Mouse (Mus musculus) layer of hippocampus, adult 9-11 months (tissue): Measurements from ENCODE around the gene Col5a2.

Experiments used
- DNase-seq: peaks from one replicate; pipeline ENCODE4 v3.0.0; 2022

The Col5a2 gene

DNA sequence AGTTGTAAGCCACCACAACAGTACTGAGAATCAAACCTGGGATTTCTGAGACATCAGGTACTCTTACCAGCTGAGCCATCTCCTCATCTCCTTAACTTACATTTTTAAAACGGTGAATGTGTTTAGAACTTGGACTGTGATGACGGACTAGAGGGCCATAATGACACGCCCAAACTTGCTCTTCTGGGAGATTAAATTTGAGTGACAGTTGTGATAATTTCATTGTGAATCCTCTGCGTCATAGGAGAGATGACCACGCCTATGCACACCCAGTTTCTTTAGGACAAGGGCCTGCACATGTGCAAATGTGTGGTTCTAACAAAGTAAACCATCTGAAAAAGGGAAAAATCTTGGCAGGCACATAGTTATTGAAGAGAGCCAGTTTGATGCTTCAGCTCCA is 79.2 kb downstream of the Col5a2 start:
- DNase-seq = no peak

DNA sequence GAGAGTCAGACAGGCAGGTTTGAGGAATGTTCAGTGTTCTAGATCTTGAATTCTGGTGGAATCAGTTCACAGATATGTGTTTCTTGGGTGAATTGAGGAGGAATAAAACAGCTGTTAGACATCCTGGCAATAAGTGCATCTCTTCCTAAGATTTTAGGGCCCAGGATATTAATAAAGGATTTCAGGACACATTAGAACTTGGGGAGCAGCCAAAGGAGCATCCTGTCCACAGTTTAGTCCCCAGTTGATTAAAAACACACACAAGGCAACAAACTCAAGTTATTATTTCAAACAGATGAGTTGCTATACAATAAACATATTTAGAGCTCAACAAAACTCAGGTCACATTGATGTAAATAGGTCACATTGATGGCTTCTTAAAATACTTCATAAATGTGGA is 82.5 kb downstream of the Col5a2 start:
- no peak for DNase-seq

DNA sequence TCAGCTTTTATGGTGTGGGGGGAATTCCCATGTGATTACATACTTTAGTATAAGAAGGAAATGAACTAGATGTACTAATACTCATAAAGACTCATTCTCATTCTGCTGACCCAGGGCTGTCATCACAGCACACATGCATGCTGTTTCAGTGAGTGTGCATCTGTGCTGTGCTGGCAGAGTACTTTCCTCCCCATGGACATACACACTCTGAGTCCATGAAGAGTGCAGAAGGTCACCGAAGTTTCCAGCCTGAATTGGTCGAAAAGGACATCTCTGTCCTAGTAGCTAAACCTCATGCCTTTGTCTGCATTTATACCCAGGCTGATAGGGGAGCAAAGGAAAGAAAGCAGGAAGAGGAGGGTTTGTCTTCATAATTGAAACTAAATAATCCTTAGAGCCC is 83.2 kb downstream of the Col5a2 start:
- DNase-seq = no peak

DNA sequence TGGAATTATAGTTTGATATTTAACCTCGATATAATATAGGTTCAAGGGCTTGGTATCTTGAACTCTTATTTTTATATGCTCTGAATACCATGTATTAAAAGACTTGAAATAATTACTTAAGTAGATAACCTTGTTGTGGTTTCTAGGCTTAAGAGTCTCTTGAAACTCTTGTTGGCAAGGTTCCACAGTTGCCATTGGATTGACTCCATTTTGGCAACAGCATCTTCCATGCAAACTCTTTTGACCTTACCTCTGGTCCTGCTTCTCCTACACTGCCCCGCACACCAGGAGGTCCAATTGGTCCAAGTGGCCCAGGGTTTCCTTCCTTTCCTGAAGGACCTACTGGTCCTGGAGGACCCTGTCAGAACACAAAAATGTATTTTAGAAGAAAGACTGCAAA is 121.2 kb downstream of the Col5a2 start:
- DNase-seq = no peak

DNA sequence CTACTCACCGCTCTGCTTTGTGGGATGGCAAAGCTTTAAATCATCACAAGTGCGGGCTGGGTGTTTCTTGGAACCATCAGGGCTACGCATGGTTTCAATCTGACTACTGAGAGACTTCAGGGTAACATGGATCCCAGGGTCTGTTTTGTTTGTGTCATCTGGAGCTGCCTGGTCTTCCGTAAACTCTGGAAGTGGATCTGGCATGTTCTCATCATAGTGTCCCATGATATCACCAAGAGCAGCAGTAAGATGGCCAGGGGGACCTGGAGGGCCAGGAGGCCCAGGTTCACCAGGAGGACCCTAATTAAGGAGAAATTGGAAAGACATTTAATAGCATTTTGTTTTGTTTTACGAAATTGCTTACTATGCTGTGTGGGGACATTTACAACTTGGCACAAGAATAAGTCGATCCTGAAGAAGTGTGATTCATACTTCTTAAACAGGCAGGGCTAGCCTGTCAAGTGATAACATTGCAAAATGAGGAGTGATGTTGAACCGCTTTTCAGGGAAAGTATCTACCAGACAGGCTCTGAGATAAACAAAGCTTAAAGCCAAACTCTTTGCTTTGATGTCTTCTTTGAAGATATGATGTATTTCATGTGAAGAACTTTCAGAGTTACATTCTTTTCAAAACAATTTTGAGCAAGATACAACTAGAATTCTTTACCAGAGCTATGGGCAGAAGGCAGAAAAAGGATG is 122.9 kb downstream of the Col5a2 start:
- DNase-seq = no peak

DNA sequence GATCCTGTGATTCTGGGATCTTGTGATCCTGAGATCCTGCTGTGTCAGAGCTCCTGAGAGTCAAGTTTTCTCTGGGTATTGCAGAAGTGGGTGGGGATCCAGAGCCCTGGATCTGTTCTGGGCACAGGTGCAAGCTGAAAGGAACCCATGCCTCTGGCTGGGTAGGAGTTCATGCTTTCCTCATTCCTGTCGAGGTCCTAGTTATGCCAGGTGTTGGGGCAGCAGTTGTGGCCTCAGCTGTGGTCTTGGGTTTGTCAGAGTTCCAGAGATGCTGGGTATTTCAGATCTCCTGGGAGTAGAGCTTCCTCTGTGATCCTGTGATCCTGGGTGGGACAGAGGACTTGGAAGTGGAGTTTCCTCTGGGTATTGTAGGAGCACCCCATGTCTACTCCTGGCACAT is 137.7 kb downstream of the Col5a2 start:
- no peak for DNase-seq

DNA sequence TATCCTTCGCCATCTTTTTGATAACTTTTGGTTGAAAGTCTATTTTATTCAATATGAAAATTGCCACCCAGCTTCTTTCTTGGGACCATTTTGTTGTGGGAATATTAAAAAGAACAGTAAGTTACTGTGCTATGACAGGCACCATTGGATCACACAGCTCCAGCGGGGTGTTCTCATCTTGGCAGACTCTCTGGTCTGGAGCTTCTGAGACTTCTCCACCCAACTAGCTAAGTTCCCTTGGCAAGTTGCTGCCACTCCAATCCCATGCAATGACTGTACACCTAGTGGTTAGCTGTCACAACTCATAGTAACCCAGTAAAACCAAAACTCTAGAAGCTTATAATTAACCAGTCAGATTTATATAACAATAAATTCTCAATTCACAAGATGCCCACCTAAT is 139.8 kb downstream of the Col5a2 start:
- no peak for DNase-seq

DNA sequence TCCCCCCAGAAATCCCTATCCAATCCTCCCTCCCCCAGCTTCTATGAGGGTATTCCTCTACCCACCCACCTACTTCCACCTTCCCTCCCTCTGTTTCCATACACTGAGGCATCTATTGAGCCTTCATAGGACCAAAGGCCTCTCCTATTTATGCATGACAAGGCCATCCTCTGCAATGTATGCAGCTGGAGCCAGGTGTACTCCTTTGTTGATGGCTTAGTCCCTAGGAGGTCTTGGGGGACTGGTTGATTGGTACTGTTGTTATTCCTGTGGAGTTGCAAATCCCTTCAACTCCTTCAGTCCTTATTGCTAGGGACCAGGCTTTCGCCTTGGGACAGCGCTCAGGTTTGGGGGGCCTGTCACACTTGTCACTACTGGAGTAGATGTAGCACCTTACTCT is 143.4 kb downstream of the Col5a2 start:
- DNase-seq = no peak

DNA sequence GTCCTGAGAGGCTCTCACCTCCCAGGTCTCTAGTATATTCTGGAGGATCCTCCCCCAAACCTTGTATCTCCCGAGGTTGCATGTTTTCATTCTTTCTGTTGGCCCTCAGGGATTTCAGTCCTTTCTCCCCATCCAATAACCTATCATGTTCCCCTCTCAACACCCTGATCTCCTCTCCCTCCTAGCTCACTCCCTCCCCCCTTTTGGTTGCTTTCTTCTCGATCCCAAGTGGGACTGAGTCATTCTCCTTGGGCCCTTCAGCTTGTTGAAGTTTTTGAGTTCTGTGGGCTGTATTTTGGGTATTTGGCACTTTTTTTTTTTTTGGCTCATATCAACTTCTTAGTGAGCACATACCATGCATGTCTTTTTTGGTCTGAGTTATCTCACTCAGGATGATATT is 143.9 kb downstream of the Col5a2 start:
- DNase-seq = no peak

DNA sequence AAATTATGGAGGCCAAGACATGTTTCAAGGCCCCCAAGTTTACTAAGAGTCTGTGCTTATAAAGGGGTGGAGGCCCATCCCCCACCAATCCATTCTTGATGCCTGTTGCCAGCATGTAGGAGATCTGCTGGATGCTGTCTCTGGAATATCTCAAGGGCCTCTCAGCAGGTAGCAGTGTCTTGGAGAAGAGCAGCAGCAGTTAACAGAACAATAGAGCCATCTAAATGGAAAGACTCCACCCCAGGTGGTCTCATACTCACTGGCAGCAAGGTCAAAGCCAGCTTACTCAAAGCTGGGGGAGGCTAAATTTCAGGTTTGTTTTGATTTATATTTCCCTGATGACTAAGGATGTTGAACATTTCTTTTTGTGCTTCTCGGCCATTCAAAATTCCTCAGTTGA is 145.1 kb downstream of the Col5a2 start:
- no peak for DNase-seq

DNA sequence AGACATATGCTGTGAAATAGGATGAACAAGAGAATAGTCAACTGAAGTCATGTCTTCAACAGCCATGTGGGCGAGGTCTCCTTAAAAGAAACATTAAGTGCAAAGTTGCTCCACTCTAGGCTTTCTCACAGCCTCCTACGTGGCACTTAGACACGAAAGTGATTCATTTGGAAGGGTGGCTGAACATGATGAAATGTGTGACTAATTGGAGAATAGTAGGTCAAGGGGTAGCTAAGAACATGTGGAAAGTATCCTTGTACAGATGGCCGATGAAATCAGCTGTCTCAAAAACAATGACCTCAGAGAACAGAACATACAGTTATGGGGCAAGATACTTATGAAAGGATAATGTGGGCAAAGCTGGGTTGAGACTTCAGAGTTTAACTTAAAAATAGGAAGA is 147.1 kb downstream of the Col5a2 start:
- DNase-seq = no peak

DNA sequence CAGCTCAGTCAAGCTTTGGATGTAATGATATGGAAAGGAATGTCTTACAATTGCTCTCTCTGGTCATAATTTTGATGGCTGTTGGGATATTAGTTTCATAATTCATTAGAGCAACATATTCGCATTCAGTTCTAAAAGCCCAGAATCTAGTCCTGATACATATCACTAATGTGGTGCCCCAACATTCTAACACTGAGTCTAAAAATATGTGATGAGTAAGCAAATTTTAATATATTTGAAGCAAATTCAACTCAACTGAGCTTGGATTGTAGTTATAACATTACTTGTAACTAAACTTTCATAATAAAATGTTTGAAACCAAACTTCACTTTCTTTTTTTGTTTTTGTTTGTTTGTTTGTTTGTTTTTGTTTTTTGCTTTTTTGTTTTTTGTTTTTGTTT is 173.9 kb downstream of the Col5a2 start:
- DNase-seq = no peak
